13 mouse cellular contexts compared by ENCODE assay signal in the genomic region with DNA sequence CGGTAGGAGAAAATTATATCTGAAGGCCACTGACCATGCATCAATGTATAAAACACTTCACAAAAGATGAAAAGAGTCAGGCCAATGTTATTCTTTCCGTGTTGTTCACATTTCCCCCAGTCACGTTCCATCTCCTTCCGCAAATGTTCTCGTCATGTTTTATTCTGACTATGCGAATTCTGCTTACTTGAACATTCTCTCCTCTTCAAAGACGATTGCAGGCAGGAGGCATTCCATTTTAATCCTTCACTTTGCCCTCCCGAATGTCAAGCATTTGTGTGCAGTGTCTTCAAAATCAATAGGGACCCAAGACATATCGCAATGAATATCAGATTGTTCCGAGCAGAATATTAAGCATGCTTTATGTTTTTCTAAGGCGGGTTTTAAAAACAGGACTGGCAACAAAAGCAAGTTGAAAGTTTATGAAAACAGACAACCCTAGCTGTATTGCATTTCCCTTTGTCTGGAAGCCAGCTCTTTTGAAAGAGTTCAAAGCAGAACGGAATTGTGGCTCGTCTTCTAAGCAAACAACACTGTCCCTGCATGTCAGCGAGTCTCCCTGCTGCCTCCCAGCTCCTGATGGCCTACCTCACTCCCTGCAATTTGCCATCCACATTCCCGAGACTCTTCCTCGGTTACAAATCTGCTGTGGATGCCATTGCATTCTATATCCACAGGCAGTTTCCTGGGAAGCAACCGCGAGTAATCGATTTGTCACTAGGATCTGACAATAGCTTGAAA.
DNase-seq lines count a peak whose midpoint lies in the region; ATAC-seq lines count a peak whose summit lies in the region.
"Had no signal": no experiment of that assay in that cellular context is flagged by ENCODE, and none has a peak within 500 bp of the region (broad histone marks: within the 10 kb centered on the region; RNA-seq: fewer than 3 reads in every experiment).

No protein-coding gene starts in this region.

- no peaks in the 10 kb centered on the region for H3K27me3 ChIP-seq in forebrain, embryonic 13.5 days
- H3K27me3 ChIP-seq in forebrain, embryonic 15.5 days: no peaks in the 10 kb centered on the region
- H3K27me3 ChIP-seq in forebrain, embryonic 14.5 days (replicated peaks; ENCODE audit: control insufficient read depth, insufficient read depth, low read length): no peaks in the 10 kb centered on the region
- H3K27me3 ChIP-seq in midbrain, embryonic 12.5 days: peaks cover 35% of the 10 kb centered on the region
- H3K27me3 ChIP-seq: stomach, embryonic 15.5 days had no signal

- intact Hi-C loops in left cerebral cortex, postnatal 36 days (cut with DNase I): no loop called here

- WGBS in forebrain, embryonic 13.5 days: 44% methylated on average over 19 of the region's 19 CpGs
- WGBS in forebrain, embryonic 15.5 days: 43% methylated on average over 19 of the region's 19 CpGs
- WGBS in forebrain, embryonic 14.5 days: 50% methylated on average over 19 of the region's 19 CpGs
- WGBS in midbrain, embryonic 12.5 days: 17% methylated on average over 19 of the region's 19 CpGs

- no peak overlapping the region for H3K9ac ChIP-seq in forebrain, embryonic 13.5 days
- H3K9ac ChIP-seq in forebrain, embryonic 15.5 days (replicated peaks): no peak overlapping the region
- no peak overlapping the region for H3K9ac ChIP-seq in forebrain, embryonic 14.5 days (ENCODE audit: low read length)
- no peak overlapping the region for H3K9ac ChIP-seq in midbrain, embryonic 12.5 days (replicated peaks)
- H3K9ac ChIP-seq: stomach, embryonic 15.5 days had no signal

- H3K4me2 ChIP-seq in forebrain, embryonic 13.5 days: peak overlapping the region; percentile 9; the same call in 1 of the 2 replicates
- H3K4me2 ChIP-seq in forebrain, embryonic 15.5 days (replicated peaks): no peak overlapping the region
- H3K4me2 ChIP-seq in forebrain, embryonic 14.5 days (ENCODE audit: low read length): peak overlapping the region; percentile 21; the same call in 1 of the 2 replicates
- H3K4me2 ChIP-seq in midbrain, embryonic 12.5 days (replicated peaks): peak overlapping the region; percentile 41
- H3K4me2 ChIP-seq: stomach, embryonic 15.5 days had no signal

- peaks cover 16% of the 10 kb centered on the region; the same call in 1 of the 2 replicates for H3K4me1 ChIP-seq in forebrain, embryonic 13.5 days
- H3K4me1 ChIP-seq in forebrain, embryonic 15.5 days: peaks cover 3% of the 10 kb centered on the region; the same call in 1 of the 2 replicates
- H3K4me1 ChIP-seq in forebrain, embryonic 14.5 days (ENCODE audit: control insufficient read depth, insufficient read depth, low read length): peaks cover 8% of the 10 kb centered on the region; the same call in 1 of the 2 replicates
- peaks cover 28% of the 10 kb centered on the region for H3K4me1 ChIP-seq in midbrain, embryonic 12.5 days
- H3K4me1 ChIP-seq: stomach, embryonic 15.5 days had no signal

- H3K36me3 ChIP-seq in forebrain, embryonic 13.5 days (ENCODE audit: poor library complexity, severe bottlenecking): no peaks in the 10 kb centered on the region
- no peaks in the 10 kb centered on the region for H3K36me3 ChIP-seq in forebrain, embryonic 15.5 days
- no peaks in the 10 kb centered on the region for H3K36me3 ChIP-seq in forebrain, embryonic 14.5 days (ENCODE audit: control insufficient read depth, insufficient read depth, low read length)
- H3K36me3 ChIP-seq in midbrain, embryonic 12.5 days: no peaks in the 10 kb centered on the region
- H3K36me3 ChIP-seq: stomach, embryonic 15.5 days had no signal

- H3K4me3 ChIP-seq in forebrain, embryonic 13.5 days: no peak overlapping the region
- H3K4me3 ChIP-seq in forebrain, embryonic 15.5 days: no peak overlapping the region
- no peak overlapping the region for H3K4me3 ChIP-seq in forebrain, embryonic 14.5 days (ENCODE audit: low read depth, low read length)
- peak overlapping the region; percentile 17; the same call in 1 of the 2 replicates for H3K4me3 ChIP-seq in midbrain, embryonic 12.5 days
- H3K4me3 ChIP-seq: stomach, embryonic 15.5 days had no signal

- peak; percentile 33 for DNase-seq in brain, adult 2 months (ENCODE audit: low read depth, low spot score)
- DNase-seq in forebrain, embryonic 14.5 days (ENCODE audit: low spot score): peak; percentile 33
- DNase-seq in left cerebral cortex, postnatal 36 days (ENCODE audit: low spot score in 2 of 2): no peak
- DNase-seq in spleen, adult 18-20 months: no peak
- no peak for DNase-seq in kidney, postnatal 25 days
- DNase-seq: heart, postnatal 4 days; kidney, postnatal 36 days; right cerebral cortex, postnatal 14 days had no signal

- ATAC-seq in forebrain, embryonic 13.5 days: no peak
- ATAC-seq in forebrain, embryonic 15.5 days (replicated peaks): no peak
- no peak for ATAC-seq in forebrain, embryonic 14.5 days
- 0 out of 2 replicates have a peak, but pooled peaks have one; percentile 52 for ATAC-seq in midbrain, embryonic 12.5 days (ENCODE audit: low FRiP score, low read depth)
- ATAC-seq: lung, postnatal 0 days had no signal

- H3K9me3 ChIP-seq in forebrain, embryonic 13.5 days (replicated peaks): no peaks in the 10 kb centered on the region
- H3K9me3 ChIP-seq in forebrain, embryonic 15.5 days: no peaks in the 10 kb centered on the region
- H3K9me3 ChIP-seq in forebrain, embryonic 14.5 days (replicated peaks; ENCODE audit: control insufficient read depth, low read length): no peaks in the 10 kb centered on the region
- no peaks in the 10 kb centered on the region for H3K9me3 ChIP-seq in midbrain, embryonic 12.5 days
- H3K9me3 ChIP-seq: stomach, embryonic 15.5 days had no signal

- H3K27ac ChIP-seq in forebrain, embryonic 13.5 days: no peak overlapping the region
- H3K27ac ChIP-seq in forebrain, embryonic 15.5 days (replicated peaks): no peak overlapping the region; the same call in 1 of the 2 replicates
- H3K27ac ChIP-seq in forebrain, embryonic 14.5 days (ENCODE audit: low read depth, low read length): no peak overlapping the region; the same call in 1 of the 2 replicates
- peak overlapping the region; percentile 67 for H3K27ac ChIP-seq in midbrain, embryonic 12.5 days (replicated peaks)
- H3K27ac ChIP-seq: stomach, embryonic 15.5 days had no signal

Comparison
In these comparisons a context has a peak if more than half of its experiments do, and no peak if none do; other contexts are left out.
1. DNase-seq: peak in brain, adult 2 months (single experiment) and forebrain, embryonic 14.5 days (single experiment); none in left cerebral cortex, postnatal 36 days (0 of 2), spleen, adult 18-20 months (0 of 2) and kidney, postnatal 25 days (0 of 2).